Mouse (Mus musculus): ENCODE data around the gene Lhfpl5.
A peak's percentile ranks its signal among the peaks of the same experiment; 100 is the strongest.

The Lhfpl5 gene

GRCm38 (mm10) chr17:28572941-28573340 lies 2.5 kb upstream of the Lhfpl5 start:
- no peak for DNase-seq

- no peak for DNase-seq
Observed at GRCm38 (mm10) chr17:28580396-28580795, 5.0 kb downstream of the Lhfpl5 start.

DNA sequence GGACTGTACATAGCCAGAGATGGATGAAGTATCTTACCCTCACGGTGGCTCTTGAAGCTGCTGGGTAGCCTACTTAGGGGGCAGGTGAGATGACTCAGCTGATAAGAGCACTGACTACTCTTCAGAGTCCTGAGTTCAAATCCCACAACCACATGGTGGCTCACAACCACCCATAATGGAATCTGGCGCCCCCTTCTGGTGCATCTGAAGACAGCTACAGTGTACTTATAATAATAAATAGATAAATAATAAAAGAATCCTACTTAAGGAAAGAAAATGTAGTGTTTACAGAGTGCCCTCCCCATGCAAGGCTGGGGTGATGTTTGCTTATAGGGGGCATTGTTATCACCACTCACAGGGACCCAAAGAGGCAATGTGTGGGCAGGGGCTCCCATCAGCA lies 5.6 kb downstream of the Lhfpl5 start:
- DNase-seq, result no peak

DNA sequence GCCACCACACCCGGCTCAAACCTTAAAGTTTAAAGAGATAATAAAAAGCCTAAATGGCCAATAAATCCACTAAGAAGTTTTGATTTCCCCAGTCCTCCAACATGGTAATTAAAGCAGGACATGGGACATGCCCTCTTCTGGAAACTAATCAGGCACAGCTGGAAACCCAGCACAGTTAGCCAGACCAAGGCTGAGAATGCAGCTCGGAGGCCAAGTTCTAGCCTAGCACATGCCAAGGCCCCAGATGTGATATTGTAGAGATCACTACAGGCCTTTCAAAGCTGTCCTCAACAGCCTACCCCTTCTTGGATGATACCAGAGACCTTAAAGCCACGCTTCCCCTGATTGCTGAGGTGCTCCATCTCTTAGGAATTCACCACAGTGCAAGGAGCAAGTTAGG lies 11.1 kb downstream of the Lhfpl5 start:
- DNase-seq, result no peak

DNA sequence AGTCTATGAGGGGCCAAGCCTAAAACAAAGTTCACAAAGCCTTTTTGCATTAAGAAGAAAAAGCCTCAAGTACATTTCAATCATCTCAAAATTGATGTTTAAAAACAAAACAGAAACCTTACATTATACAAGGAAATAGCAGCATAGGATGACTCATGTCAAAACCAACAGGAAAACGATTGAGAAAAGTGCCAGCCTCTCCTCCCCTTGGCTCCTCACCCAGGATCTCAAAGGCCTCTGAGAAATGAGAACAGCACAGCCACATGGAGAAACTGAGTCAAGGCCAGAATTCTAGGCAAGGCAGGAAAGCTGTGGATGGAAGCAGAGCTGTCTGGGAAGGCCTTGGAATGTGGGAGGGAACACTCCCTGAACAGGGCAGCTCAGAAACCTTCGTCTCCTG lies 13.2 kb downstream of the Lhfpl5 start:
- no peak for DNase-seq

DNA sequence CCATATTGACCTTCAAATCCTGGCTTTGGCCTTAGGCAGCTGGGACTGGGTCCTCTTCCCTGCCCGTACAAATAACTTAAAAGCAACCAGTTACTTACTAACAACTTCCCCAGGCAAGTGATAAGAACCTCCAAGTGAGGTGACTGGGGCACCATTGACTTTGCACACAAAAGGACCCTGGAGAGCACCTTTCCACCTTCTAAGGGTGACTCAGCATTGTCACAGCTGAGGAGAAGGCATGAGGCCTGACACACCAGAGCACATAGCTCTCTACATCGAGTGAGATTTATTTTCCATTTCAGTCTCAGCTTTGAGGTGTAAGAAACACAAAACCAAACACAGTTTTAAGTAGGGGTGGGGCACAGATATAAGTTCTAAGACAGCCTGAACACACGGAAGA lies 15.2 kb downstream of the Lhfpl5 start:
- DNase-seq, result no peak

- no peak for DNase-seq
Observed at GRCm38 (mm10) chr17:28591476-28591875, 16.0 kb downstream of the Lhfpl5 start.

GRCm38 (mm10) chr17:28592998-28593397 lies 17.6 kb downstream of the Lhfpl5 start:
- peak; percentile 61 for DNase-seq

DNA sequence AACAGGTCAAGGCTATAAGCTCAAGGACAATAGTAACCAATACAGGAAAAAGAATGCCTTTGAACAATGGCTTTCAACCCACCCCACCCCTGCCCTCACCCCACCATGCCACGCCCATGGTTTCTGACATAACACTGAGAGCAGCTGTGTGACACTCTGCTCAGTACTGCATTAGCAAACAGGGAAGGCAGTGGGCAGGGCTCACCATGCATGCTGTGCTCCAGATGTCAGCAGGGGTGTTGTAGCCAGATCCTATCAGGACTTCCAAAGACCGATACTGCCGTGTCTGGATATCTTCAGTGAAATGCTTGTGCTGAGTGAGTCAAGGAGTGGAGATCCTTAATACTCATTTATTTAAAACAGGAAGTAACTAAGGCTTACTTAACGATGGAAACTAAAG lies 18.5 kb downstream of the Lhfpl5 start:
- no peak for DNase-seq

- no peak for DNase-seq
Observed at GRCm38 (mm10) chr17:28600780-28601179, 25.3 kb downstream of the Lhfpl5 start.

DNA sequence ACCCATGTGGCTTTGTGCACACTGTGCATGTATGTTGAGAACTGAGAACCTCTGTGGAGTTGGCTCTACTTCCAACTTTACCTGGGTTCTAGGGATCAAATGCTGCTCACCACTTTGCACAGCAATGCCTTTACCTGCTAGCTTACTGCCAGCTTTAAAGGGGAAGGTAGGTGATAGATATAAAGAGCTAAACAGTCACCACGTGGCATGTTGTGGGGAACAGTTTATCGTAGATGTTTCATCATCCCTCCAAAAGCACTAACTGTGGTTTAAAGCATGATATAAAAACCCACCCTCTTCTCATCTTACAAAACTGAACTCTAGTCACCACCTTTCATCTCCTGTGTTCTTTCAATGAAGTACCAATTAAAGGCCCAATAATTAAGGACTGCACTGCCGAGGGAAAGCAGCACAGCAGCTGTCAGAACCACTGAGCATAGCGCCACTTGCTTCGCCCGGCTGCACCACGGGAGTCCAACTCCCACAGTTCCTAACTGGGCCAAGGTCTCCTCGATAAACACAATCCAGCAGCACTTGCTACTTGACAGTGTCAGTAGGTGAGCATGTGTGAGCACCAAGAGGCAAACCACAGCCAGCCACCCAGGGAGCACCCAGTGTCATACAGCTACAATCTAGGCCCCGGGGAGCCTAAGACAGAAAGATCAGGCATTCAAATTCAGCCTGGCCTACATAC lies 26.3 kb downstream of the Lhfpl5 start:
- DNase-seq, result no peak

DNA sequence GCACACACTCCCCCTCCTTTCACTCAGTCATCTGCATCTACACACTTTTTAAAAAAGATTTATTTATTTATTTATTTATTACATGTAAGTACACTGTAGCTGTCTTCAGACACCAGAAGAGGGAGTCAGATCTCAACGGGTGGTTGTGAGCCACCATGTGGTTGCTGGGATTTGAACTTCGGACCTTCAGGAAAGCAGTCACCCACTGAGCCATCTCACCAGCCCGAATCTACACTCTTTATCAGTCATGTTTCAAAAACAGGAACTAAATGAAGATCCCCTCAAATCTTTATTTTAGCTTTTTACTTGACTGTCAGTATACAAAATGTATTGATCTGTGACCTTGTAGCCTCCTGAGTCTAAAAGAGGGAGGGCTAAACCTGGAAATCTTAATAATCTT lies 34.1 kb downstream of the Lhfpl5 start:
- no peak for DNase-seq

DNA sequence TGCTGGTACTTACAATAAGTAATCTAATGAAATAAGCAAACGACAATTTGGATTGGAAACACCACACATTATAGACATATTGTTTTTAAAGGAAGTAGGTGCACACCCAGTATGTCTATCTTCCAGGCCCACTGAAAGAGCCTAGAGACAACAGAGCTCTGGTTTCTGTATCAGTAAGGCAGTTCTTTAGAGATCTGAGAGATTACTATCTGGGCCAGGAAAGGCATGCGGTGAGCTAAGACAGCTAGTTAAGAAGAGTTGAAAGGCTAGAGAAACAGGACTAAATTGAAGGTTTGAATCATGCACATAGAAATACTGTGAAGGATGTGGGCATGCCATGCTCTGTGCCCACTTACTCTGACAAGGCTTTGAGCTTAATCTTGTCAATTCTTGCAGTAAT lies 37.2 kb downstream of the Lhfpl5 start:
- DNase-seq, result no peak

GRCm38 (mm10) chr17:28613096-28613495 lies 37.7 kb downstream of the Lhfpl5 start:
- no peak for DNase-seq

DNA sequence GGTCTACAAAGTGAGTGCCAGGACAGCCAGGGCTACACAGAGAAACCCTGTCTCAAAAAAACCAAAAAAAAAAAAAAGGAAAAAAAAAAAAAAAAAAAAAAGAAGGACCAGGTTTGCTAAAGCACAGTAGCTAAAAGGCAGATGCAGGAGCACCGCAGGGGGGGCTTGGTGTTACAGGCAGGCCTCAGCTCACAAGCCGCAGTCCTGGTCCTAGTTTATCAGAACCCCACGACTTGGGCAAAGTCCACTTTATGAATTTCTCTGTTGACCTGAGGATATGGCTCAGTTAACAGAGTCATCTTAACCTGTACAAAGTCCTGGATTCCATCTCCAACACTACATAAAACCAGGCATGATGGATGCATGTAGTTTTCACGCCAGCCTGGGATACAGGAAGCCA lies 39.9 kb downstream of the Lhfpl5 start:
- no peak for DNase-seq

DNA sequence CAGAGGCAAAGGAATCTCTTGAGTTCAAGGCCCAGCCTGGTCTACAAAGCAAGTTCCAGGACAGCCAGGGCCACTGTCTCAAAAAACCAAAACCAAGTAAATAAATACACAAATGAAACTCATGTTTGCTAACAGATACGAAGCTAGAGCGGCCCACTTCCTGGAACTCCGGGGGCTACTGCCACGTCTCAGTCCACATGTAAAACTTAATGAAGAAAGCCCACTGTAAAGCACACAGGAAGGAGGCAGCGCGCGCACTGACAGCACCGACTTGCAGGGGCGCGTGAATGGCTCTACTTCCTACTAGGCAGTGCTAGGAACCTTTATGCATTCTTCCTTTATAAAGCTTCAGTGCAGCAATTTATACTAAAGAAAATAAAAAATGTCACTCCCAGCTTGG lies 42.2 kb downstream of the Lhfpl5 start:
- DNase-seq, result no peak

DNA sequence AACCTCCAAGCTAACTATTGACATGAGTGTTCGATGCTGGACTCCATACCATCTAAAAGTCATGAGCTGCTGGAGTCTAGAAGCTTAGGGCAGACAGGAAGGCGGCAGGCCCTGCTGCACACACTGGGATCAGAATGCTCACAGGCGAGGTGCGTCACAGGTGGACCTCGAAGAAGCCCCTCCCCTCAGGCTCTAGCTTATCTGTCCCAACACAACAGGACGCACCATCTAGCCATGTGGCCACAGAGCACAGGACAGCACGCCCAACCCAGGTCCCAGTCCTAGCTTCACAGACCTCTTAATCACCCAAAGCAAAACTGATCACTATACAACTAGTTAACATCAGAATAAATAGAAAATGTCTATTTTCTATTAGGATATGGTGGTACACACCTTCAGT lies 42.7 kb downstream of the Lhfpl5 start:
- no peak for DNase-seq

DNA sequence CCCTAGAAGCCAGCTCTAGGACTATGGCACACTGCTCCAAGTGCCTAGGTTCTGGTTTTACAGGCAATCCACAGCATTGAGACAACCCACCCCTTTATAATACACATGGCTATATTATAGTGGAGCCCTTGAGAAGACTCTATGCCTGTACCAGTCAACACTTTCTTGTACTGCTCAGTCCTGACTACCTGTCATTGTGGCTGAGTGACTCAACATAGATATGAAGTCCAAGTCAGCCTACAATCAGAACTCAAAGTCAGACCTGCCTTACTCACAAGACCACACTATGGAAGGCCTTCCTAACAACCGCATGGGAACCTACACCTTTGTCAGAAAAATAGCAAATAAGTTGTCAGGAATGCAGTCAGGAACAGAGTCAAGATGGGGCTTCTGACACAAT lies 43.3 kb downstream of the Lhfpl5 start:
- no peak for DNase-seq

DNA sequence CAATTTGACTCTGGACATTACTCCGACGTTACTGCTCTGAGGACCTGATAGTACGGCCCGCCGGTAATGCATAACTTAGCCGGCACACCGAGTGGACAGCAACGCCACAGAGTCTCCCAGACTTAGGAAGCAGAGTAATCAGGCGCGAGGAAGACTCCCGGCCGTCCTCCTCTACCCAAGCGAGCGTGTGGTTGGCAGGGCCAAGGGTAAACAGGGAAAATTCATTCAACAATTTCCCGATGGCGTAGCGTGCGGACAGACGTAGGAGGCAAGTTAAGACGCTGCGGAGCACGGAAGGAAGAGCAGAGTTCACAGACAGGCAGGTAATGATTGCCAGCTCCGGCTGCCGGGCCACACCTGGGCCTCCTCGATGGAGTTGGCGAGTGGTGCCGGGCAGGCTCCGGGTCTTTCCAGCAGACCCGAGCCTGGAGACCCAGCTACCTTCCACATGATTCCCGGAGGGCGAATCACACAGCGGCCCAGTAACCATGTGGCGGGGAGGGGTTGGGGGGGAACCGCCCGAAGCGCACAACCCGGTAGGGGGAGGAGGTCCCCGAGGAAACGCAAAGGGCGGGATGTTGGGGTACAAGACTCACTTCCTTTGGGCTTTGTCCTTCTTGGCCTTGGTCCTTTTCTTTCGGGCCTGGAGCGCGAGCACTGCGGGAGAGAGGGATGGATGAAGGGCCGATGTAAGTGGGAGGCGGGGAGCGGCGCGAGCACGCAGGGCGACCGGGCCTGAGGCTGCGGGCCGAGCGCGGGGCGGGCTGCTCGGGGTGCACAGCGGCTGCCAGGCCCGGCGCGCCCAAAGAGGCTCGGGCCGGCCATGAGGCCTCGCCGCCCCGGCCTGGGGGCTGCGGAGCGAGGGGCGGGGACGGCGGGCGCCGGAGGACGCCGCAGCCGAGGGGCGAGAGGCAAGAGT lies 46.2 kb downstream of the Lhfpl5 start:
- no peak for DNase-seq

DNA sequence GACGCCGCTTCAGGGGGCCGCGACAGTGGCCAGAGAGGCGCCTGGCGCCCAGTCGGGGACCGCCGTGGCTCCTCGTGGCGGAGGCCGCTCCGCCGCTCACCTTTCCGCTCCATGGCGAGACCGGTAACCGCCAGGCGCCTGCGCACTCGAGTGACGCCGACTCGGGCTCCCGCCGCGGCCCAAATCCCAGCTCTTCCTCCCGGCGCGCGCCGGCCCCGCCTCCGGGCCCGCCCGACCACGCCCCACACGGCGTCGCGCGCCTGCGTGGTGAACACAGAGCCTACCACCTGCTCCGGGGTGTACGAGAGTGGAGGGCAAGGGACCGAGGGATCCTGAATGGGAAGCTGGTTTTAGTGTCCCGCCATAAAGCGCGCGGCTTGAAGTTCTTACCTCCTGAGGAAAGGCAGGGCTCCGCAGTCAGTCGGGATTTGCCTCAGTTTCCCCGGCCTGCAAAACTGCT lies 46.9 kb downstream of the Lhfpl5 start, which contains the start of gene Srpk1:
Srpk1 (minus strand) TSS at position 410 of the 460 bp plus-strand sequence.
- DNase-seq, result peak; percentile 92

- no peak for DNase-seq
Observed at GRCm38 (mm10) chr17:28624841-28625240, 49.4 kb downstream of the Lhfpl5 start.

DNA sequence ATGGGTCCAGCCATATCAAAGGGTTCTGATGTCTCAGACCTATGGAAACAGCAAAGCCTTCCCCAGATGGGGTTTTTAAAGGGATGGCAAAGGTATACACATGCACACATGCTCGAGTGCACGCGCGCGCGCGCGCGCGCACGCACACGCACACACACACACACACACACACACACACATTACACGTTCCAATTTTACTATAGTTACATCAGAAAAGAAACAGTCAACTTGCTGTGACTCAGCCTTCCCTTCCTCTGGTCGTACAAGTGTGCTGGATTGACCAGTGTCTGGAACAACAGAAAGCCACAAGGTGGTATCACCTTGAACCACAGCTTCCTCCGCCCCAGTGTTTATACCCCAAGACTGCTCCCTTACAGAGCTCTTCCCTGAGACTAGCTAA lies 49.9 kb downstream of the Lhfpl5 start:
- no peak for DNase-seq

GRCm38 (mm10) chr17:28626937-28627336 lies 51.5 kb downstream of the Lhfpl5 start:
- DNase-seq, result no peak

All from cerebellum, adult 9-11 months (tissue).